Mouse (Mus musculus) retina, adult 2 months (tissue): ENCODE measurements around the gene Cs.

Experiments used
- DNase-seq: peaks from one replicate; pipeline ENCODE4 v3.0.0-alpha.2; 2012; ENCODE audit warnings: low read depth, low spot score

The Cs gene

DNA sequence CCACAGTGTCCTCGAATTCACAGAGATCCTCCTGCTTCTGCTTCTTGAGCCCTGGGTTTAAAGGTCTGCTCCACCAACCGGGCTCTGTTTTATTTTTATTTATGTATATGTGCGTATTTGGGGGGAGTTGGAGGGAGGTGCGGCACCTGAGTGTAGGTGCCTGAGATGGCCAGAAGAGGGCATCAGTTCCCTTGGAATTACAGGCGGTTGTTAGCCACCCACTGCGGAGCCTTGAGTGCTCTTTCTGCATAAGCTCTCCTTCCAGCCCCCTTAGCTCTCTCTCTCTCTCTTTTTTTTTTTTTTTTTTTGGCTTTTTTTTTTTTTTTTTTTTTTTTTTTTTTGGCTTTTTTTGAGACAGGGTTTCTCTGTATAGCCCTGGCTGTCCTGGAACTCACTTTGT, 36.9 kb downstream of the Cs start:
- DNase-seq, result no peak

DNA sequence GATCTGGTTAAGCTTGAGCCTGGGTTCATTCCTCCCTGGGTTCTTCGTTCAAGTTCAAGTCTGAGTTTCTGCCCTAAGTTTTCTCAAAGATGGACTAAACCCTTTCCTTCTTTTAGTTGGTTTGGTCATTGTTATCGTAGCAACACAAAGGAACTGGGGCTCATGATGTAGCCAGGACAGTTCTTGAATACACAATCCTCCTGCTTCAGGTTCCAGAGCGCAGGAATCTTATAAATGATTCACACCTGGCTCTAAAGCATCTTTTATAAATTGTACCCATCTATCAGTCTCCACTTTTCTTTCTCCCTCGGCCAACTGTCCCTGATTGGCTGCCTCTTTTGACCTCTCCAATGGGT, 38.5 kb downstream of the Cs start:
- no peak for DNase-seq

DNA sequence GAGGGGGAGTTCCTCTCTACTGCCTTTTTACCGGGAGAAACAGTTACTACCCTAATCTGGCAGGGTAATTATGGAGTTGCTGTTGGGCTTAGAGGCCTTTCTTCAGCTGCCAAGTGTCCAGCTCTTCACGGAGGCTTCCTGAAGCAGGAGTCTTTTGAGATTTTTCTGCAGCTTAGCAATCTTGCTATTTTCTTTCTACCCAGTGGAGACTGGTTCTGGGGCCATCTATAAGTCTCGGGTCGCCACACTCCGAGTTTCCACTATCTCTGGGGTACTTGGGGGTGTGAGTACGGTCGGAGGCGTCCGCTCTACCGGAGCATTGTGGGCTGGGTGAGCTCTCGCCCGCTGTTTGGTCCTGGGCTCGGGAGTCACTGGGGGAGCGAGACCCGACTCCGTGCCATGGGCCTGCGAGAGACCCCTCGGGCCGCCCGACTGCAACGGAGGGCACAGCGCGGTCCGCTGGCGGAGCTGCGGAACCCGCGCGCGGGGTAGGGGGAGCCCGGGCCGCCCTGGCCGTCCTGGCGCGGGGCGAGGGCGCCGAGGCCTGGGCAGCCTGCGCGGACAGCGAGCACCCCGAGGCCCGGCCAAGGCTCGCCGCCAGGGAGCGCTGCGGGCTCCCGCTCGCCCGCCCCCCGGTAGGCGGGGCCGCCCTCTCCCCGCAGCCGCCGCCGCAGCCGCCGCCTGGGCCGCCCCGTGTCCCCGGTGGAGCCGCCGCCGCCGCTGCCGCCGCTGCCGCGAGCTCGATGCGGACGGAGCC, 39.1 kb downstream of the Cs start, which contains the start of gene Ankrd52:
Gene Ankrd52, plus strand, starts transcription at position 661 of the 757 bp plus-strand sequence.
- peak; percentile 61 for DNase-seq

DNA sequence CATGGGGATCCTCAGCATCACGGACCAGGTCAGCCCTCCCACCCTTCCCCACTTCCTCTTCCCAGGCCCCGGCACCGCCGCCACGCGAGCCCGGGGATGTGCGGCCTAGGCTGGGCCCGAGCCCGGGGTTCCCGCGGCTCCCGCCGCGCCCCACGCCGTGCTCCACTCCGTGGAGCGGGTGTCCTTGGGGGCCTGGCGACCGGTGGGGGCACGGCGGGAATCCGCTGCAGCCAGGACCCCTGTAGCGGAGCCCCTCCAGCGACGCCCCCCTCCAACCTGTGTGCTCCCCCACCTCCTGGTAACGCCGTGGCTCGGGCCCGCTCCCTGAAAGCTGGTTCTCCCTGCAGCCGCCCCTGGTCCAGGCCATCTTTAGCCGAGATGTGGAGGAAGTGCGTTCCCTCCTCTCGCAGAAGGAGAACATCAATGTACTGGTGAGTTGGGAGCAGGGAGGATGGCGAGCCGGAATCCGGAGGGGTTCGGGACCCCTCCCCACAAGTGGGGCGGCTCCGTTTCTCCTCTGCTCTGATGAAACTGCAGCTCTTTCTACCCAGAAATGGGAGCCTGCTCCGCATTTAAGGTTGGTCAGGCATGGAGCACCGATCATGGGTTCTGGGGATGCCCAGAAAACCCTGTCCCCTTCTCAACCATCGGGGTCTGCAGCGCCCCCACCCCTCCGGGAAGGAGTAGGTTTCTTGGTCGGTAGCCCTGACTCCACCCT, 39.8 kb downstream of the Cs start:
- DNase-seq, result no peak

DNA sequence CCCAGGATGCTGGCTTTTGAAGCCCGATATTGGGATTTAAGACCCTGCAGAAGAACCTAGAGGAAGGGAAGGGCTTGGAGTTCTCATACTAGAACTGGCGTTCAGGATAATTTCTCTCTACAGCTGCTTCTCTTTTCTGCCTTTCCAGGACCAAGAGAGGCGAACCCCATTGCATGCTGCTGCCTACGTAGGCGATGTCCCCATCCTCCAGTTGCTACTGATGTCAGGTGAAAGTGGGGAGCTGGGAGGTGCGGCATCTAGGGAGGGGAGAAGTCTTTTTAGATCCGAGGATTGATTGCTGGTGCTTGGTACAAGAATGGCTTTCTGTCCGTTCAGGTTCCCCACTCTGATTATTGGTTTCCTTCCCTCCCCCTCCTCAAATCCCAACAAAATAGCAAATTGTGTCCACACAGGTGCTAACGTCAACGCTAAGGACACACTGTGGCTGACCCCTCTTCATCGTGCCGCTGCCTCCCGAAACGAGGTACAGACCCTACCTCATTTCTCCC, 40.5 kb downstream of the Cs start:
- DNase-seq, result no peak

DNA sequence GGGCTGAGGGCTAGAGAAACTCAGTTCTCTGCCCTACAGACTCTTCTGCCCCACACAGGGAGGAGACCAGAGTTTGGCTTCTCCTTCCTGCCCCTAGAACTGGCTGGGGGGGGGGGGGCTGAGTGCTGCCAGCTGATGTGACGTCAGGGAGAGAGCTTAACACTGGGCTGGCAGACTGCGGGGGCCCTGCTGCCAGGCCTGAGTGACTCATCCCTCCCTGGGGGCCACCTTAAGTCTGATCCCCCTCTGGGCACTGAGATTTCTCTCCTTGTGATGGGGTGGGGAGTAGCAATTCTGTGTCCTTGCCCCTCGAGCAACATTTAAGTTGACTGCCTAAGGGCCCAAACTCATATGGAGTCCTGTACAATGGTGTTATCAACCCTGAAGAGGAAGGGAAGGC, 40.9 kb downstream of the Cs start:
- DNase-seq, result no peak

DNA sequence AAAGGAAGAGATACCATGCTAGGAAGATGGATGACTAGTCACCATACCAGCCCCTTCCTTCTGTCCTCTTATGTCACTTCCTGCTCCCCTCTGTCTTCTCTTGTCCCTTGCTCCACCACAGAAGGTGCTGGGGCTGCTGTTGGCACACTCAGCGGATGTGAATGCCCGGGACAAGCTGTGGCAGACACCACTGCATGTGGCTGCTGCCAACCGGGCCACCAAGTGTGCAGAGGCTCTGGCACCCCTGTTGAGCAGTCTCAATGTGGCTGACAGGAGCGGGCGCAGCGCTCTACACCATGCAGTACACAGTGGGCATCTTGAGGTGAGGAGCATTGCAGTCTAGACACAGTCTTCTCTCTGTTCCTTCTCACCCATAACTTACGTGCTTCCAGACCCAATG, 41.7 kb downstream of the Cs start:
- DNase-seq, result no peak

DNA sequence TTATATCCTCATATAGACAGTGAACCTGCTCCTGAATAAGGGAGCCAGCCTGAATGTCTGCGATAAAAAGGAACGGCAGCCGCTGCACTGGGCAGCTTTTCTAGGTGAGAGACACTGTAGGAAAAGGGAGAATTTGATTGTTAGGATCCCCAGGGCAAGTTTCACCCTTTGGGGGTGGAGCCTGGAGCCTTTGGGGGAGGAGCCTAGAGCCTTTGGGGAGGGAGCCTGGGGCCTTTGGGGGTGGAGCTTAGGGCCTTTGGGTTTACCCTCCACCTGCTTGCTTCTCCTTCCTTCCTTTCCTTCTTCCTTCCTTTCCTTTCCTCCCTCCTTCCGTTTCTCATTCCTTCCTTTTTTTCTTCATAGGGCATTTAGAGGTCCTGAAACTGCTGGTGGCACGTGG, 43.0 kb downstream of the Cs start:
- no peak for DNase-seq

DNA sequence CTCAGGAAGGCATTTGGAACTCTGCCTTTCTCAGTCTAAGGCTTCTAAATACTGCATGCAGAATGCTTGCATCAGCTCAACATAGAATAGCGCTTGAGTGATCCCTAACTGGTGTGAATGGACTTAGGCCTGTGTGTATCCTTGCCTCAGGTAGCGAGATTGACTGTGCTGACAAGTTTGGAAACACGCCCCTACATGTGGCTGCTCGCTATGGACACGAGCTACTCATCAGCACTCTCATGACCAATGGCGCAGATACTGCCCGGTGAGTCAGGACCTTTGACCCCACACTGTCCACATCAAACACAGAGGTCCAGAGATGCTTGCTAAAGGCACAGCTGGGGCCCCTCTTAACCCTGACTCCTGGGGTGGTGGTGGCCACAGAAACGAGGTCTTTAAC, 44.9 kb downstream of the Cs start:
- DNase-seq, result no peak

DNA sequence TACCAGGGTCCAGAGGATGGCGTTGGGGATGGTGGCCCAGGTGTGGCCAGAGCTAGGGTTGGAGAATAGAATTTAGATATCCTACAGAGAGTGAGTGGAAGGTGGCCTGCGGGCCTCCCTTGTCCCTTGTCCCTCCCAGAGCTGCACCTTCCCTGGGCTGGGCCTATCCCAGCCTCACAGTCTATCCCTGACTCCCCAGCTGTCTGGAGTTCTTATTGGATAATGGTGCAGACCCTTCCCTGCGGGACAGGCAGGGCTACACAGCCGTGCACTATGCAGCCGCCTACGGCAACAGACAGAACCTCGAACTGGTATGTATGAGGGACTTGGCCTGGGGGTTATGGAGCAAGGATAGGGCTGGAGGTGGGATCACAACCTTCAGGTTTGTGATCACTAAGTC, 48.4 kb downstream of the Cs start:
- DNase-seq, result no peak

DNA sequence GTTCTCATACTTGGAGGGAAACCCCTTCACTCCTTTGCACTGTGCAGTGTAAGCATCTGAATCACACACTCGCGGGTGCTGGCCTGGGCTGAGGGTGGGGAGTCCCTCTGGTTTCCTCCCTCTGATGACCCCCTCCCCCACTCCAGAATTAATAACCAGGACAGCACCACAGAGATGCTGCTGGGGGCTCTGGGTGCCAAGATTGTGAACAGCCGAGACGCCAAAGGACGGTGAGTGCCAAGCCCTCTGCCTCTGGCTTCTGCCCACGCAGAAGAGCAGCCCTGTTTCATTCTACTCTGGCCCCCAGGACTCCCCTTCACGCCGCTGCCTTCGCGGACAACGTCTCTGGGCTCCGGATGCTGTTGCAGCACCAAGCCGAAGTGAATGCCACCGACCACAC, 51.4 kb downstream of the Cs start:
- DNase-seq, result no peak

DNA sequence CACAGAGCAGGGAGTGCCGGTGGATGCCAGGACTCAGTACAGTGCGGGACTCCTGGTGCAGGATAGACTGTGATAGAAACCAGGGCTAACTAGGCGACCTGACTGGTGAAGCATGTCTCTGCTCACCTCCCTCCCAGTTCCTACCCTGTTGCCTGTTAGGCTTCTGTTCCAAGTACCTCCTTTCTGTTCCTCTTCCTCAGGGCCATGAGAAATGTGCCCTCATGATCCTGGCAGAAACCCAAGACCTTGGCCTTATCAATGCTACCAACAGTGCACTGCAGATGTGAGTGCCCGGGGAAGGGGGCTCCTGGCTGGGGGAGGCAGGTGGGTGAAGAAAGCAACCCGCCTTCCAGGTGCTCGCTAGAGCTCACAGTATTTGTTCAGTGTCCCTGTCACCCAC, 52.0 kb downstream of the Cs start:
- DNase-seq, result no peak

DNA sequence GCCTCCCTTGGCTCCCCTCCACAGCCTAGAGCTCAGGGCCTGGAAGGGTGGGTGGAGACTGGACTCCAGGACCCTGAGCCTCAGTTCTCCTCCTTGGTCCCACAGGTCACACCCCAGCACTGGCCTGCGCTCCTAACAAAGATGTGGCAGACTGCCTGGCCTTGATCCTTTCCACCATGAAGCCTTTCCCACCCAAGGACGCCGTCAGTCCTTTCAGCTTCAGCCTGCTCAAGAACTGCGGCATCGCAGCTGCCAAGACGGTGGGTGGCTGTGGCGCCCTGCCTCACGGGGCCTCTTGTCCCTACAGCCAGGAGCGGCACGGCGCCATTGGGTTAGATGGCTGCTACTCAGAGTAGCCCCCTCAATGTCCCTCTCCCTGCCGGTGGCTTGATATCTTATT, 52.8 kb downstream of the Cs start:
- DNase-seq, result no peak

DNA sequence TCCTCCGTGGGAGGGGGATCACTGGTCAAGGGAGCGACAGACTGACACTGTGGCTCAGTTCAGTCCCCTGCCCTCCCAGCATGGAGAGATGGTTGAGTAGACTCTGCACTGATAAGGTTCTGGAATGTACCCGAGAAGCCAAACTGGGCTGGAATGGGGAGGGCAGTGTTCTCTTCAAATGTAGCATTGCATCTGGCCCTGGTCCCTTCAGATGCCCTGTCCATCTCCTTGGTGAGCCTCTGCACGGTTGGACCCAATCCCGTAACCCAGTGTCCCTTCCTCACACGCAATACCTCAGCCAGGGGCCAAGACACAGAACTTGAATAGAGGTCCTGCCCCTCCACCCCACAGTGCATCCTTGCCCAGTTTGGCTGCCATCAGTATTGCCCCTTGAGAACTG, 54.3 kb downstream of the Cs start:
- DNase-seq, result no peak

DNA sequence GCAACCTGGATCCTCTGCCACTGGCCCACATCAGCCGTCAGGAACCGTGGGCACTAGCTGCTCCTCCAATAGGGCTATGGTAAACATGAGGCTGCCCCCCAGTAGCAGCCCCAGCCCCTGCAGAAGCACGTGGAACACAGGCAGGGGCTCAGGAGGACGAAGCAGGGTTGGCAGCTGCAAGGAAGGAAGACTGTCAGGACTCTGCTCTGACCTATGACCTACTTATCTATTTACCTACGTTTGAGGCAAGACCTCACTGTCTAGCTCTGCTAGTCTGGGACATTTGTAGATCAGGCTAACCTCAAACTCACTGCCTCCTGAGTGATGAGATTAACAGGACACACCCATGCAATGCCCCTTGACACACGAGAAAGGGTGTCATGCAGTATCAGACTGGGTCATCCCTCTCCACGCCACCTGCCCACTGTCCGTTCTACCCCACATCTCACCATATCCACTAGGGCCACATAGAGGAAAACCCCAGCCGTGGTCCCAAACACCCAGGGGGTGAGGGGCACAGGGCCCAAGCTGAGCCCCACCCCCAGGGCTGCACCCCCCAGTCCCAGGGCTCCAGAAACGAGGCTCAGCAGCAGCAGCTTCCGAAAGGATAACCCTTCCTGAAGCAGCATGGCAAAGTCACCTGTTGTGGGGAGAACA, 58.6 kb downstream of the Cs start:
- DNase-seq, result no peak

DNA sequence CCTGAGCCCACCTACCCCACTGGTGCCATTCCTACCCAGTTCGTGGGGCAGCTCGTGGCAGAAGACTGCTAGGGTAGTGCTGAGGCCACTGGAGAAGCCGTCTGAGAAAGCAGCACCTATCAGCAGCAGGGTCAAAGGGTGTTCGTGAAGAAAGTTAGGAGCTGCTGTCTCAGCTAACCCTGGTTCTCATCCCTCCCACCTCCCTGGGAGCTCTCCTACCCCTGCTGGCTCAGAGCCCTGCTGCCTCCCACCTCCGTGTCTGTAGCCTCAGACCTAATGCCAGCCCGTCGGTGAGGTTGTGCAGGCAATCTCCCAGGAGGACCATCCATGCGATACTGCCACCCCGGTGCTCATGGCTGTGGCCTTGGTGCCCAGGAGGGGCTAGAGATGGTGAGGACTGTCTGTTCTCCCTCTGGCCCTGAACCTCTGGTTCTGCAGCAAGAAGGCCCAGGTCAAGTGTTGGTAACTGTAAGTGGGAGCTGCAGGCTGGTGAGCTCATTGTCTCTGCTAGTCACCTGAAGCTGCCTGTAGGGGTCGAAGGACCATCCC, 59.3 kb downstream of the Cs start:
- DNase-seq, result no peak

DNA sequence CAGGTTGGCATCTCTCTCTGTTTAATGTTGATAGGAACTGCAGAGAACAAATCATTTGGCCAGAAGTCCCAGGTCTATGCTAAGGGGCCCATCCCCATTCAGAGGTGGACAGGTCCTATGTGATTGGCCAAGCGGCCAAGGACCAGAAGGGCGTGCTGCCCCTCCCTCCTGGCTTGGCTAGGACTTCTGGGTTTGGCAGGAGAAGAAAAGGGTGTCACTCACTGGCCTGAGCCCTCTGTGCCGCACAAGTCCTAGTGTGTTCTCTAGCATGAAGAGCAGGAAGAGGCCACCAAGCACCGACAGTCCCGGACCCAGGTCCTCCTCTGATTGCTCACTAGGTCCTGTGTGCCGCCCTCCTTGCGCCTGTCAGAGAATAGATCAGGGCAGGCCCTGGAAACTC, 59.9 kb downstream of the Cs start:
- no peak for DNase-seq

DNA sequence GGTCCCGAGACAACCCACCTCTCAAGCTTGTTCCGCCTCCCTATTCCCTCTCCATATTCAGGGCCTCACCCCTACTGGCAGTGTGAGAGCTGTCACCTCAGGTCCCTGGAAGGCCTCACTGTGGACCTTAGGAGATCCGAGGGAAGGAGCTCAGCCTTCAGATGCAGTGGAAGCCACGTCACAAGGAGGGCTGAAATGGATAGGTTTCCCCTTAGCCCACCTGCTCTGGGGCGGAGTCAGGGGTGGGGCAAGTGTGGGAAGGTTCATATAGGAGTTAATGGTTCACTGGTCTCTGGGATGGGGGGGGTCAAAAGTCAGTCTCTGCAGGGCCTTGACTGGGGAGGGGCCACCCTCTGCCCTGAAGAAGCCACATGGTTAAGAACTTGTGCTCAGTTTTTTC, 62.8 kb downstream of the Cs start:
- no peak for DNase-seq

DNA sequence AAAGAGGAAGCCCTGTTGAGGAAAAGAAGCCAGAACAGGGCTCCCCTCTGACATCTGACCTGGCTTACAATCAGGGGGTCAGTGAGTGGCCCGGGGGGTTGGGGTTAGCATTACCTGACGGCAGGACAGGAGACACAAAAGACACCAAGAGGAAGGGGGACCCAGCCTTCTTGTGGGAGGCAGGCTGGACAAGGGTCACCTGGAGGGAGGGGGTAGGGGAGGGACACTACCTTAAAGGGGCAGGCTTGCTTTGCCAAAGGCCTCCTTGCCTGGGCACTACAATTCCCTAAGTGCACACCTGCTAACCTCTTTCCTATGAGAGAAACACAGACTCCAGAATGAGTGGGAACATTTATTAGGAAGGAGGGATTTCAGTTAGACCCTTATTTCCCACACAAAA, 63.5 kb downstream of the Cs start, which contains the start of gene Slc39a5:
Gene Slc39a5, minus strand, starts transcription at position 174 of the 400 bp plus-strand sequence.
- DNase-seq, result no peak

DNA sequence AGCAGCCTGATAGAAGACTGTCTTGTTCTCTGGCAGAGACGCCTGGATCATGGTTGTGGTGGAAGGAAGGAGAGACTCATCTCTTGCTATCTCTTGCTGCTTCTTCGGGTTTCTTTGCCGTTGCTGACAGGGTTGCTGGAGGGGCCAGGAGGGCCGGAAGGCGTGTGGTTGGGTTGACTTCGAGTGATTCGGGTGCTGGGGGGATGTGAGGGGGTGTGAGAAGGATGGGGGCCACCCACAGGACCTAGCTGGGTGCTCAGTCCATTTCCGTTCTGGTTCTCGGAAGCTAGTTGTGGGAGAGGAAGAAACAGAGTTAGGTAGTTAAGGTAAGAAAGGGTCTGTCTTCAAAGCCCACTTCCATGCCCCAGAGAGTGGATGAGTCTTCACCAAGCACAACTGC, 64.1 kb downstream of the Cs start:
- DNase-seq, result no peak

DNA sequence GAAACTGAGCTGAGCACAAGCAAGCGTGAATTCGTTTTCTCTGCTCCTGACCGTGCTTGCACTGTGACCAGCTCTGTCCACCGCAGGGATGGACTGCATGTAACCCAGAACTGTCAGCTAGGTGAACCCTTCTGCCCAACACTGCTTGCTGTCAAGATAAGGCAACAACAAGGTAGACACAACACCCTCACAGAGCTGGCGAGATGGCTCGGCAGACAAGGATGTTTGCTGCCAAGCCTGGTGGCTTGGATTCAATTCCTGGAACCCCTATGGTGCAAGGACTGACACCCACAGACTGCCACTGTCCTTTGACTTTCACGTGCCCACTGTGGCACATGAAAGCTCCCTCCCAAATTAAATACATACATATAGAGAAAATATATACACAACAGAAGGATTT, 66.4 kb downstream of the Cs start:
- DNase-seq, result no peak
